Mouse (Mus musculus) liver, adult 2 months (tissue): ENCODE measurements around the gene Dnajc6. TPM values are rescaled to one million over a fixed set of nuclear protein-coding genes. Genes with fewer than 3 reads are reported as not detected.

ENCODE experiments used
- DNase-seq: peaks from one replicate; pipeline ENCODE4 v3.0.0-alpha.2; 2011; ENCODE audit warnings: low read depth, low spot score; ENCODE audit errors: extremely low read depth
- H3K27ac ChIP-seq: fragments of 200-500 bp; replicated peaks from 2 replicates; pipeline ENCODE4 v1.5.1; 2012; ENCODE audit warnings: low read depth, mild to moderate bottlenecking, control low read depth, inconsistent platforms, low read length; ENCODE audit not compliant: insufficient read depth
- H3K27me3 ChIP-seq: fragments of 200-500 bp; 2 replicates; pipeline ENCODE4 v1.6.1; 2012; ENCODE audit warnings: mild to moderate bottlenecking, moderate library complexity, low read length, inconsistent platforms; ENCODE audit not compliant: control insufficient read depth, insufficient read depth
- H3K36me3 ChIP-seq: fragments of 200-500 bp; 2 replicates; pipeline ENCODE4 v1.6.1; 2012; ENCODE audit warnings: low read length, inconsistent platforms; ENCODE audit not compliant: control insufficient read depth, insufficient read depth
- H3K4me1 ChIP-seq: fragments of 200-500 bp; 2 replicates; pipeline ENCODE4 v1.6.1; 2011; ENCODE audit warnings: low read length; ENCODE audit not compliant: control insufficient read depth, insufficient read depth
- H3K4me3 ChIP-seq: fragments of 200-500 bp; 2 replicates; pipeline ENCODE4 v1.5.1; 2011; ENCODE audit warnings: low read depth, mild to moderate bottlenecking, control low read depth, low read length, moderate library complexity; ENCODE audit not compliant: insufficient read depth
- H3K79me2 ChIP-seq: fragments of 200-500 bp; 2 replicates; pipeline ENCODE4 v1.6.1; 2012; ENCODE audit warnings: inconsistent platforms, mild to moderate bottlenecking, low read length, moderate library complexity; ENCODE audit not compliant: control insufficient read depth, insufficient read depth
- H3K9ac ChIP-seq: fragments of 200-500 bp; 2 replicates; pipeline ENCODE4 v1.6.1; 2012; ENCODE audit warnings: low read depth, mild to moderate bottlenecking, control low read depth, inconsistent platforms, low read length
- CTCF ChIP-seq: fragments of 200-500 bp; IDR thresholded peaks from 2 replicates; pipeline ENCODE4 v1.5.1; 2011; ENCODE audit warnings: low read depth, low read length, control low read depth
- POLR2A ChIP-seq: fragments of 200-500 bp; IDR thresholded peaks from 2 replicates; pipeline ENCODE4 v1.6.1; 2011; ENCODE audit warnings: low read length, control low read depth; ENCODE audit not compliant: insufficient read depth; ENCODE audit errors: extremely low read depth
- WGBS: fragments of 180-500 bp; shearing (Covaris S2); methylation state at CpG from one replicate; pipeline ENCODE4 v1.1.7; 2018; 5-methylcytosine and 5-hydroxymethylcytosine counted together
- polyA plus RNA-seq: library from polyadenylated mRNA; depleted of rRNA; stranded (reverse); fragments of >200 nt; gene quantifications from 2 replicates; pipeline ENCODE4 v1.2.3, GENCODE M21; 2012; rRNA removed
- total RNA-seq: library from RNA; depleted of rRNA; stranded (reverse); fragments of >200 nt; gene quantifications from 2 replicates; pipeline ENCODE4 v1.2.3, GENCODE M21; 2014; rRNA removed

Gene Dnajc6
- total RNA-seq: 0.09 and 0.13 TPM in 2 replicates
- 0.01 and 0.06 TPM in 2 replicates for polyA plus RNA-seq

GRCm38 (mm10) chr4:101496534-101497237 lies at the start of gene Dnajc6:
TSS of gene Dnajc6 (plus strand) at chr4:101496648.
- H3K79me2 ChIP-seq: no peaks in the 10 kb centered on the region
- no peak for DNase-seq
- peak within 1 kb of the TSS; percentile 49; the same call in 1 of the 2 replicates for H3K4me3 ChIP-seq
- WGBS: 1% methylated on average over 57 of the region's 57 CpGs
- H3K9ac ChIP-seq: no peak within 1 kb of the TSS; the same call in 1 of the 2 replicates
- H3K27me3 ChIP-seq: peaks cover 11% of the 10 kb centered on the region
- TF ChIP-seq CTCF (no peak), POLR2A (no peak)
- no peaks in the 10 kb centered on the region for H3K36me3 ChIP-seq
- no peak within 1 kb of the TSS for H3K27ac ChIP-seq
- peaks cover 4% of the 10 kb centered on the region; the same call in 1 of the 2 replicates for H3K4me1 ChIP-seq

- Histone ChIP-seq H3K4me1 (peaks cover 5% of the 10 kb centered on the region; the same call in 1 of the 2 replicates), H3K36me3 (peaks cover 3% of the 10 kb centered on the region; the same call in 1 of the 2 replicates), H3K4me3 (no peak overlapping the region), H3K27me3 (no peaks in the 10 kb centered on the region), H3K79me2 (peaks cover 25% of the 10 kb centered on the region), H3K27ac (peak overlapping the region; percentile 64), H3K9ac (no peak overlapping the region)
- TF ChIP-seq POLR2A: no peak
- peak; percentile 69 for DNase-seq
- 49% methylated on average over 8 of the region's 8 CpGs for WGBS
Measured at GRCm38 (mm10) chr4:101448701-101449100, 47.7 kb upstream of the Dnajc6 start.

DNA sequence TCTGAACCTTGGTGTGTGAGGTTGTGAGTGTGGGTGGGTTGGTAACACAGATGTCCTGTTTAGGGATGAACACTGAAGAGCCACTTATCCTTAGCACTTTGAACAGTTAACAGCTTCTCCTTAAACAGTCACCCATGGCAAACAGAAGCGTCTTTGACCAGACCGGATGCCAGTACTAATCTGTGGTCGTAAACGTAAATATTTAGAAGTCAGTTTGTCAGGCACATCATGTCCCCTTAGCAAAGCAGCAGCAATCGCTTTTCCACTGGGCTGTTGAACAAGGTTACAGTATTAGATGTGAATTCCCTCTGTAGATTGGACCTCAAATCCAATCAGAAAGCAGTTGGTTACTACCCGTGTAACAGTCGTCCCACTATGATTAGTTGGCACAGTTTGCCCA lies 47.1 kb upstream of the Dnajc6 start:
- Histone ChIP-seq H3K27ac (no peak overlapping the region), H3K4me1 (peaks cover 5% of the 10 kb centered on the region; the same call in 1 of the 2 replicates), H3K79me2 (peaks cover 25% of the 10 kb centered on the region), H3K27me3 (no peaks in the 10 kb centered on the region), H3K4me3 (no peak overlapping the region), H3K9ac (no peak overlapping the region), H3K36me3 (peaks cover 3% of the 10 kb centered on the region; the same call in 1 of the 2 replicates)
- WGBS: 80% methylated on average over 7 of the region's 7 CpGs
- no peak for TF ChIP-seq CTCF
- TF ChIP-seq POLR2A: no peak
- DNase-seq: no peak

DNA sequence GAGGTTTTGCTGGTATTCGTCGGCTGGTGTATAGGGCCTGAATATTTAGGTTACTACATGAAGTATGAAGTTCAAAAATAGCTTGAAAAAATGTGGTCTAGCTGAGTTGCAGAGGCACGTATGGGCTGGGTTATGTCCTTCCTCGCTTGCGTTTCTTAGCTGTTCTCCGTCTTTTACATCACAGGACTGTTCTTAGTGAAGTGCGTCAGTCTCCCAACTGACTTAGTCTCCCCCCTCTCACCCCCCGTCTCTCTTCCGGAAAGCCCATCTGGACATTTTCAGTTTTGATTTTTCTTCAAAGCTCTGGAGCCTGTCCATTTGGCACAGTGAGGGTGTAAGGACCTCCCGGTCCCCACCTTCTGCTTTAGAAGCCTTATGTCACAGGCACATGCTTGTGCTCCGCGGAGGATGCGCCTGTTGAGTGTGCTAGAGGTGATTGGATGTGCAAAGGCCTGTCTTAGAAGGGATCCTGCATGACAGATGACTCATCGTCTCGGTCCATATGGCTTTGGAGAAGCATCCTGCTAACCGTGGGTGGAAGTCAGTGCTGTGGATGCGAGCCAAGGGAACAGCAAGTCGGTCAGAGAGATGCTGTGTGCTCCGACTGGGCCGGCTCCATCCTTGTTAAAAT lies 46.2 kb upstream of the Dnajc6 start:
- Histone ChIP-seq H3K79me2 (peaks cover 21% of the 10 kb centered on the region), H3K27ac (no peak overlapping the region), H3K9ac (no peak overlapping the region), H3K4me1 (peaks cover 5% of the 10 kb centered on the region; the same call in 1 of the 2 replicates), H3K4me3 (no peak overlapping the region), H3K36me3 (peaks cover 3% of the 10 kb centered on the region; the same call in 1 of the 2 replicates), H3K27me3 (no peaks in the 10 kb centered on the region)
- TF ChIP-seq POLR2A: no peak
- WGBS: 86% methylated on average over 20 of the region's 20 CpGs
- DNase-seq: no peak

- H3K4me3 ChIP-seq: no peak overlapping the region
- H3K27me3 ChIP-seq: no peaks in the 10 kb centered on the region
- H3K4me1 ChIP-seq: peaks cover 5% of the 10 kb centered on the region; the same call in 1 of the 2 replicates
- WGBS: 74% methylated on average over 4 of the region's 4 CpGs
- no peak for DNase-seq
- H3K79me2 ChIP-seq: peaks cover 21% of the 10 kb centered on the region
- H3K36me3 ChIP-seq: peaks cover 3% of the 10 kb centered on the region; the same call in 1 of the 2 replicates
- TF ChIP-seq POLR2A (no peak), CTCF (no peak)
- H3K9ac ChIP-seq: no peak overlapping the region
- H3K27ac ChIP-seq: no peak overlapping the region
Measured at GRCm38 (mm10) chr4:101451089-101451488, 45.4 kb upstream of the Dnajc6 start.

- Histone ChIP-seq H3K36me3 (no peaks in the 10 kb centered on the region; the same call in 1 of the 2 replicates), H3K4me3 (no peak overlapping the region), H3K9ac (no peak overlapping the region), H3K27ac (no peak overlapping the region), H3K4me1 (peaks cover 5% of the 10 kb centered on the region; the same call in 1 of the 2 replicates), H3K27me3 (no peaks in the 10 kb centered on the region), H3K79me2 (peaks cover 21% of the 10 kb centered on the region)
- no peak for TF ChIP-seq POLR2A
- TF ChIP-seq CTCF: no peak
- WGBS: 93% methylated on average over 9 of the region's 9 CpGs
- no peak for DNase-seq
Measured at GRCm38 (mm10) chr4:101452829-101453228, 43.6 kb upstream of the Dnajc6 start.
